Mouse (Mus musculus) neural tube, embryonic 15.5 days (tissue): Measurements from ENCODE around the gene Gabbr2. TPM values are rescaled to one million over a fixed set of nuclear protein-coding genes. Genes with fewer than 3 reads are reported as not detected.

Source experiments
- ATAC-seq: fragments of 200-750 bp; cut with Nextera tagmentation; 2 replicates; pipeline ENCODE4 v1.8.0; 2017; ENCODE audit warnings: mild to moderate bottlenecking, moderate TSS enrichment, moderate library complexity; ENCODE audit not compliant: low FRiP score
- H3K27ac ChIP-seq: fragments of 300-500 bp; sonication (generic); replicated peaks from 2 replicates; pipeline ENCODE4 v1.5.1; 2015; ENCODE audit warnings: mild to moderate bottlenecking, inconsistent platforms
- H3K27me3 ChIP-seq: fragments of 300-500 bp; sonication (generic); replicated peaks from 2 replicates; pipeline ENCODE4 v1.6.1; 2015; ENCODE audit warnings: inconsistent platforms
- H3K36me3 ChIP-seq: fragments of 300-500 bp; sonication (generic); 2 replicates; pipeline ENCODE4 v1.6.1; 2015; ENCODE audit warnings: inconsistent platforms
- H3K4me1 ChIP-seq: fragments of 300-500 bp; sonication (generic); 2 replicates; pipeline ENCODE4 v1.6.1; 2015; ENCODE audit warnings: inconsistent platforms
- H3K4me2 ChIP-seq: fragments of 300-500 bp; sonication (generic); 2 replicates; pipeline ENCODE4 v1.6.1; 2015; ENCODE audit warnings: inconsistent platforms, mild to moderate bottlenecking, moderate library complexity
- H3K4me3 ChIP-seq: fragments of 300-500 bp; sonication (generic); replicated peaks from 2 replicates; pipeline ENCODE4 v1.5.1; 2015; ENCODE audit warnings: mild to moderate bottlenecking, inconsistent platforms
- H3K9ac ChIP-seq: fragments of 300-500 bp; sonication (generic); replicated peaks from 2 replicates; pipeline ENCODE4 v1.6.1; 2015; ENCODE audit warnings: mild to moderate bottlenecking, inconsistent platforms
- H3K9me3 ChIP-seq: fragments of 300-500 bp; sonication (generic); replicated peaks from 2 replicates; pipeline ENCODE4 v1.6.1; 2016; ENCODE audit warnings: inconsistent platforms
- WGBS: fragments of 180-500 bp; shearing (Covaris S2); methylation state at CpG from one replicate; pipeline ENCODE4 v1.1.7; 2015; ENCODE audit warnings: mixed read lengths; 5-methylcytosine and 5-hydroxymethylcytosine counted together
- polyA plus RNA-seq: library from polyadenylated mRNA; unstranded; fragments of >200 nt; fragmentation: Nextera tagmentation; extraction: Ambion mirVana; gene quantifications from 2 replicates; pipeline ENCODE4 v1.2.1, GENCODE M21; 2015

Gabbr2 gene
- polyA plus RNA-seq, 1 experiment from 2014 or later = 12.5 TPM

- no peak overlapping the region for H3K4me3 ChIP-seq
- ATAC-seq = no peak
These were observed 5.6 kb downstream of the Gabbr2 start for GRCm38 (mm10) chr4:46986054-46986453.

GRCm38 (mm10) chr4:46982912-46983311, 8.8 kb downstream of the Gabbr2 start:
- no peak overlapping the region for H3K9ac ChIP-seq
- ATAC-seq = no peak
- no peaks in the 10 kb centered on the region for H3K36me3 ChIP-seq
- no peak overlapping the region for H3K27ac ChIP-seq
- WGBS = 83% methylated on average over 5 of the region's 5 CpGs
- no peaks in the 10 kb centered on the region for H3K9me3 ChIP-seq
- H3K4me2 ChIP-seq = no peak overlapping the region
- no peak overlapping the region for H3K4me3 ChIP-seq
- peaks cover 8% of the 10 kb centered on the region for H3K4me1 ChIP-seq
- no peaks in the 10 kb centered on the region for H3K27me3 ChIP-seq

More at GRCm38 (mm10) chr4:46986054-46986453, 5.6 kb downstream of the Gabbr2 start:
- Histone ChIP-seq H3K4me2 (no peak overlapping the region), H3K27me3 (0 out of 2 replicates have a peak, but pooled peaks cover 7% of the 10 kb centered on the region), H3K9me3 (no peaks in the 10 kb centered on the region), H3K36me3 (no peaks in the 10 kb centered on the region), H3K27ac (no peak overlapping the region), H3K4me1 (peaks cover 39% of the 10 kb centered on the region), H3K9ac (no peak overlapping the region)

GRCm38 (mm10) chr4:46982094-46982493, 9.6 kb downstream of the Gabbr2 start:
- Histone ChIP-seq H3K9me3 (no peaks in the 10 kb centered on the region), H3K9ac (no peak overlapping the region), H3K4me3 (no peak overlapping the region), H3K27ac (no peak overlapping the region), H3K27me3 (no peaks in the 10 kb centered on the region), H3K4me2 (no peak overlapping the region), H3K36me3 (no peaks in the 10 kb centered on the region), H3K4me1 (peaks cover 6% of the 10 kb centered on the region)
- WGBS = 74% methylated on average over 4 of the region's 4 CpGs
- no peak for ATAC-seq

DNA sequence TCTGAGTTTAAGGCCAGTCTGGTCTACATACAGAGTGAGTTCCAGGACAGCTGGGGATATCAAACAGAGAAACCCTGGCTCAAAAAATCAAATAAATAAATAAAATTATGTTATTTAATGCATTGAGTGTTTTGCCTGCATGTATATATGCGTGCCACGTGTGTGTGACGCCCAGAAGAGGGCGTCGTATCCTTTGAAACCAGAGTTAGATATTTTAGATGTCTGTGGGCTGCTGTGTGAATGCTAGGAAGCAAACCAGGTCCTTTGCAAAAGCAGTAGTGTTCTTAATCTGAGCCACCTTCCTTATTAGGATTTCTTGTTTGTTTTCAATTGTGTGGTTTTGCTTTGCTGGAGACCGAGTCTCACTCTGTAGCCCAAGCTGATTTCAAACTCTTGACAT, 13.3 kb downstream of the Gabbr2 start:
- Histone ChIP-seq H3K27ac (no peak overlapping the region), H3K4me2 (no peak overlapping the region), H3K4me1 (no peaks in the 10 kb centered on the region), H3K36me3 (no peaks in the 10 kb centered on the region), H3K27me3 (no peaks in the 10 kb centered on the region), H3K9ac (no peak overlapping the region), H3K9me3 (no peaks in the 10 kb centered on the region), H3K4me3 (no peak overlapping the region)
- no peak for ATAC-seq
- WGBS = 93% methylated on average over 6 of the region's 6 CpGs

GRCm38 (mm10) chr4:46977161-46977560, 14.5 kb downstream of the Gabbr2 start:
- no peaks in the 10 kb centered on the region for H3K9me3 ChIP-seq
- WGBS = 92% methylated on average over 7 of the region's 7 CpGs
- H3K4me1 ChIP-seq = no peaks in the 10 kb centered on the region
- no peak overlapping the region for H3K4me3 ChIP-seq
- no peaks in the 10 kb centered on the region for H3K36me3 ChIP-seq
- H3K9ac ChIP-seq = no peak overlapping the region
- ATAC-seq = no peak
- no peaks in the 10 kb centered on the region for H3K27me3 ChIP-seq
- H3K27ac ChIP-seq = no peak overlapping the region
- H3K4me2 ChIP-seq = no peak overlapping the region

DNA sequence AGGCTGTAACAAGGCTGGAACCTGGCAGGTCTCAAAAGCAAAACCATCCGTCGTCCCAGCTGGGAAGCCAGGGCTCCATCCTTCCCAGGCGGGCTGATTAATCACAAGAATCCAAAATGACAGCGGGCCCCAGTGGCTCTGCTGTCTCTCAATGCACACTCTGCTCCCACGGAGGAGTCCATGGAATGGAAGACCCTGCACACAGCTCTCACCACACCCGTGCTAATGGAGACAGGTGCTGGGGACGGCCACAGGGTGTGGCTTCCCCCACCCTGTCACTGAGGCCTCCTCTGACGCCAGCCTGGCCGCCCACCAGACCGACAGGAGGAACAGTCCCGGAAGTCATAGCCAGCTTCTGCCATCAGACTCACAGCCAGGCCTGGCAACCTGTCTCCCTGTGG, 15.0 kb downstream of the Gabbr2 start:
- Histone ChIP-seq H3K9me3 (no peaks in the 10 kb centered on the region), H3K4me3 (no peak overlapping the region), H3K27ac (no peak overlapping the region), H3K4me2 (no peak overlapping the region), H3K9ac (no peak overlapping the region), H3K4me1 (no peaks in the 10 kb centered on the region), H3K36me3 (no peaks in the 10 kb centered on the region), H3K27me3 (no peaks in the 10 kb centered on the region)
- 76% methylated on average over 11 of the region's 11 CpGs for WGBS
- no peak for ATAC-seq

DNA sequence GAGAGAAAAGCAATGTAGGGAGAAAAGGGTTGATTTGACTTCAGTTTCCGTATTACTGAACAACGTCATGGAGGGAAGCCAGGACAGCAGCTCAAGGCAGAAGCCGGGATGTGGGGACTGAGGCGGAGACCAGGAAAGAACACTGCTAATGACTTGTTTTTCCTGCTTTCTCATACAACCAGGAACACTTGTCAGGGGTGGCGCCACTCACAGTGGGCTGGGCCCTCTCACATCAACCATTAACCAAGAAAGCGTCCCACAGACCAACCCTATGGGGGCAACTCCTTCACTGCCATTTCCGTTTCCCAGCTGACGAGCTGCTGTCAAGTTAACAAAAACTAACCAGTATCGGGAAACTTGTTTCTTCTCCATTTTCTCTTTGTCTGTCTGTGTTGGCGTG, 18.4 kb downstream of the Gabbr2 start:
- Histone ChIP-seq H3K27me3 (no peaks in the 10 kb centered on the region), H3K9me3 (no peaks in the 10 kb centered on the region), H3K4me1 (peaks cover 12% of the 10 kb centered on the region), H3K4me3 (no peak overlapping the region), H3K27ac (no peak overlapping the region), H3K4me2 (no peak overlapping the region), H3K36me3 (no peaks in the 10 kb centered on the region), H3K9ac (no peak overlapping the region)
- ATAC-seq = no peak
- WGBS = 83% methylated on average over 10 of the region's 10 CpGs

- no peak overlapping the region for H3K4me2 ChIP-seq
- WGBS = 30% methylated on average over 10 of the region's 10 CpGs
- ATAC-seq = peak; percentile 40
These were observed 23.7 kb downstream of the Gabbr2 start for GRCm38 (mm10) chr4:46967981-46968380.

GRCm38 (mm10) chr4:46966551-46966950, 25.1 kb downstream of the Gabbr2 start:
- H3K4me1 ChIP-seq = peaks cover 18% of the 10 kb centered on the region
- H3K27me3 ChIP-seq = no peaks in the 10 kb centered on the region
- no peak overlapping the region for H3K9ac ChIP-seq
- ATAC-seq = no peak
- no peak overlapping the region for H3K4me3 ChIP-seq
- no peaks in the 10 kb centered on the region for H3K9me3 ChIP-seq
- no peak overlapping the region for H3K4me2 ChIP-seq
- H3K27ac ChIP-seq = no peak overlapping the region
- no peaks in the 10 kb centered on the region for H3K36me3 ChIP-seq

More at GRCm38 (mm10) chr4:46967981-46968380, 23.7 kb downstream of the Gabbr2 start:
- Histone ChIP-seq H3K4me3 (no peak overlapping the region), H3K9me3 (no peaks in the 10 kb centered on the region), H3K9ac (no peak overlapping the region), H3K27me3 (no peaks in the 10 kb centered on the region), H3K4me1 (peaks cover 18% of the 10 kb centered on the region), H3K27ac (no peak overlapping the region; the same call in 1 of the 2 replicates), H3K36me3 (no peaks in the 10 kb centered on the region)

- Histone ChIP-seq H3K27me3 (no peaks in the 10 kb centered on the region), H3K36me3 (no peaks in the 10 kb centered on the region), H3K4me1 (0 out of 2 replicates have a peak, but pooled peaks cover 6% of the 10 kb centered on the region), H3K4me2 (no peak overlapping the region), H3K9ac (no peak overlapping the region), H3K27ac (no peak overlapping the region), H3K9me3 (no peaks in the 10 kb centered on the region), H3K4me3 (no peak overlapping the region)
- 91% methylated on average over 2 of the region's 2 CpGs for WGBS
- no peak for ATAC-seq
These were observed 30.3 kb downstream of the Gabbr2 start for GRCm38 (mm10) chr4:46961403-46961802.

DNA sequence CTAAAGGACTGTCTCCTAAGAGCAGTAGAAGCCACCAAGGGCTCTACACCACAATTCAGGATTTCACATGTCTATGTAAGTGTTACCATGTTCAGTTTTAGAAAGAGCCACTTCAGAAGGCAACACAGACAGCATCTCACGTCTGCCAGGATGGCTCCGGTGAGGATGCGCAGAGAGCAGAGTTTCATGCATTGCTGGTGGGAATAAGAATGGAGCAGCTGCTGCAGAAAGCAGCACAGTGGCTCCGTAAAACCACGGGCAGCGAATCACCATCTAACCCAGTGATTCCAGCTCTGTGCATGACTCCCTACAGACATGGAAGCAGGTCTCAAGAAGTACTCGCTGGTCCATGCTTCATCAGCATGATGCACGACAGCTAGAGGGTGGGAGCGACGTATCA, 31.5 kb downstream of the Gabbr2 start:
- Histone ChIP-seq H3K9me3 (no peaks in the 10 kb centered on the region), H3K27ac (no peak overlapping the region), H3K36me3 (no peaks in the 10 kb centered on the region), H3K4me3 (no peak overlapping the region), H3K4me2 (no peak overlapping the region), H3K27me3 (no peaks in the 10 kb centered on the region), H3K9ac (no peak overlapping the region), H3K4me1 (0 out of 2 replicates have a peak, but pooled peaks cover 6% of the 10 kb centered on the region)
- WGBS = 79% methylated on average over 10 of the region's 10 CpGs
- ATAC-seq = no peak

GRCm38 (mm10) chr4:46959776-46960175, 31.9 kb downstream of the Gabbr2 start:
- no peaks in the 10 kb centered on the region for H3K36me3 ChIP-seq
- H3K9ac ChIP-seq = no peak overlapping the region
- no peak overlapping the region for H3K4me2 ChIP-seq
- no peaks in the 10 kb centered on the region for H3K9me3 ChIP-seq
- no peak overlapping the region for H3K4me3 ChIP-seq
- no peak for ATAC-seq
- no peak overlapping the region for H3K27ac ChIP-seq
- H3K27me3 ChIP-seq = no peaks in the 10 kb centered on the region
- WGBS = 92% methylated on average over 6 of the region's 6 CpGs
- 0 out of 2 replicates have a peak, but pooled peaks cover 6% of the 10 kb centered on the region for H3K4me1 ChIP-seq

DNA sequence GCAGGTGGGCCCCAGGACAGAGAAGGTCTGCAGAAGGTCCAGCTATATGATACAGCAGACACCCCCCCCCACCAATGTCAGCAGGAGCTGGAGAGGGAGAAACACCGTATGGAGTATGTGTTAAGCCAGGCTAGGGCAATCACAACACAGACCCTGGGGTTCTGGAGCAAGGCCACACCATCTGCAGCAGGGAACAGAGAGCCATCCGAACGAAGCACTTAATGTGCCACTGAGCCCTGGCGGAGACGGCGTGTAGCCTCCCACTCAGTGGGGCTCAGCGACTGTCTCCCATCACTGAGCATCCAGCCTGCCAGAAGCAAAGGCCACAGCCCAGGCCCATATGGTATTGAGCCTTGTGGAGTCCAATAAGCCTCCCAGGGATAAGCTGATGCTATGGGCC, 33.7 kb downstream of the Gabbr2 start:
- Histone ChIP-seq H3K4me2 (no peak overlapping the region), H3K36me3 (no peaks in the 10 kb centered on the region), H3K9me3 (no peaks in the 10 kb centered on the region), H3K4me3 (no peak overlapping the region), H3K9ac (no peak overlapping the region), H3K27ac (no peak overlapping the region), H3K27me3 (no peaks in the 10 kb centered on the region), H3K4me1 (0 out of 2 replicates have a peak, but pooled peaks cover 6% of the 10 kb centered on the region)
- no peak for ATAC-seq
- WGBS = 71% methylated on average over 7 of the region's 7 CpGs
